Mouse (Mus musculus): ENCODE measurements around the gene Scgb1b30. TPM values are rescaled to one million over a fixed set of nuclear protein-coding genes. Genes with fewer than 3 reads are reported as not detected.
"Not testable (repeated sequence)": the region's sequence is repeated elsewhere in the genome, so short reads cannot be mapped to it uniquely, and the experiment has no call there.

Gene Scgb1b30
- not detected in 2 replicates for polyA plus RNA-seq (2015; fragmentation: Nextera tagmentation; extraction: Ambion mirVana)

GRCm38 (mm10) chr7:34094911-34095481 is at the start of gene Scgb1b30:
Gene Scgb1b30, plus strand, starts transcription at chr7:34095431.
- H3K27me3 ChIP-seq = no peaks in the 10 kb centered on the region
- no peak for ATAC-seq (ENCODE audit: insufficient number of reproducible peaks, insufficient read depth, low FRiP score, low TSS enrichment, low read depth)
- 75% methylated on average over 3 of the region's 3 CpGs for WGBS
- no peak within 1 kb of the TSS for H3K4me3 ChIP-seq
- H3K9me3 ChIP-seq = peaks cover 17% of the 10 kb centered on the region; the same call in 1 of the 2 replicates
- H3K9ac ChIP-seq = no peak within 1 kb of the TSS
- no peak within 1 kb of the TSS for H3K4me2 ChIP-seq
- no peak within 1 kb of the TSS for H3K27ac ChIP-seq
- no peaks in the 10 kb centered on the region for H3K36me3 ChIP-seq
- no peaks in the 10 kb centered on the region for H3K4me1 ChIP-seq

- H3K9ac ChIP-seq; ATAC-seq (ENCODE audit: insufficient number of reproducible peaks, insufficient read depth, low FRiP score, low TSS enrichment, low read depth); H3K4me1 ChIP-seq; H3K36me3 ChIP-seq; H3K9me3 ChIP-seq; H3K4me2 ChIP-seq; H3K4me3 ChIP-seq; H3K27ac ChIP-seq; H3K27me3 ChIP-seq: not testable (repeated sequence)
- WGBS = 79% methylated on average over 5 of the region's 5 CpGs
These were observed 27.1 kb upstream of the Scgb1b30 start for GRCm38 (mm10) chr7:34068132-34068531.

GRCm38 (mm10) chr7:34100002-34100401 is 4.8 kb downstream of the Scgb1b30 start:
- H3K4me1 ChIP-seq = no peaks in the 10 kb centered on the region
- H3K9me3 ChIP-seq = peaks cover 14% of the 10 kb centered on the region
- ATAC-seq (ENCODE audit: insufficient number of reproducible peaks, insufficient read depth, low FRiP score, low TSS enrichment, low read depth) = no peak
- H3K36me3 ChIP-seq = no peaks in the 10 kb centered on the region
- no peak overlapping the region for H3K4me3 ChIP-seq
- H3K9ac ChIP-seq = no peak overlapping the region
- no peak overlapping the region for H3K4me2 ChIP-seq
- no peak overlapping the region for H3K27ac ChIP-seq
- 77% methylated on average over 2 of the region's 2 CpGs for WGBS
- no peaks in the 10 kb centered on the region for H3K27me3 ChIP-seq

GRCm38 (mm10) chr7:34101276-34101675 is 6.0 kb downstream of the Scgb1b30 start:
- Histone ChIP-seq H3K27ac (no peak overlapping the region), H3K4me3 (no peak overlapping the region), H3K9me3 (peaks cover 9% of the 10 kb centered on the region), H3K36me3 (no peaks in the 10 kb centered on the region), H3K4me2 (no peak overlapping the region), H3K4me1 (no peaks in the 10 kb centered on the region), H3K27me3 (no peaks in the 10 kb centered on the region), H3K9ac (no peak overlapping the region)
- no peak; the same call in 1 of the 2 replicates for ATAC-seq (ENCODE audit: insufficient number of reproducible peaks, insufficient read depth, low FRiP score, low TSS enrichment, low read depth)

- 69% methylated on average over 5 of the region's 5 CpGs for WGBS
- Histone ChIP-seq H3K36me3 (peaks cover 47% of the 10 kb centered on the region), H3K4me2 (no peak overlapping the region), H3K9me3 (no peaks in the 10 kb centered on the region), H3K4me1 (0 out of 2 replicates have a peak, but pooled peaks cover 5% of the 10 kb centered on the region), H3K4me3 (no peak overlapping the region), H3K9ac (no peak overlapping the region), H3K27me3 (no peaks in the 10 kb centered on the region), H3K27ac (no peak overlapping the region)
- ATAC-seq (ENCODE audit: insufficient number of reproducible peaks, insufficient read depth, low FRiP score, low TSS enrichment, low read depth) = no peak
These were observed 14.0 kb downstream of the Scgb1b30 start for GRCm38 (mm10) chr7:34109190-34109589.

GRCm38 (mm10) chr7:34116601-34117000 is 21.4 kb downstream of the Scgb1b30 start:
- ATAC-seq (ENCODE audit: insufficient number of reproducible peaks, insufficient read depth, low FRiP score, low TSS enrichment, low read depth) = peak; percentile 22; the same call in 1 of the 2 replicates
- peaks cover 74% of the 10 kb centered on the region for H3K36me3 ChIP-seq

GRCm38 (mm10) chr7:34120636-34121035 is 25.4 kb downstream of the Scgb1b30 start:
- ATAC-seq (ENCODE audit: insufficient number of reproducible peaks, insufficient read depth, low FRiP score, low TSS enrichment, low read depth); H3K4me3 ChIP-seq; H3K9me3 ChIP-seq; H3K4me2 ChIP-seq; H3K9ac ChIP-seq; H3K27me3 ChIP-seq: not testable (repeated sequence)
- WGBS = 12% methylated on average over 1 of the region's 1 CpGs
- H3K4me1 ChIP-seq = peaks cover 16% of the 10 kb centered on the region
- peak overlapping the region; percentile 33 for H3K27ac ChIP-seq
- H3K36me3 ChIP-seq = peaks cover 45% of the 10 kb centered on the region

More at GRCm38 (mm10) chr7:34116601-34117000, 21.4 kb downstream of the Scgb1b30 start:
- Histone ChIP-seq H3K9ac (no peak overlapping the region), H3K4me3 (no peak overlapping the region), H3K27me3 (no peaks in the 10 kb centered on the region), H3K4me1 (peaks cover 11% of the 10 kb centered on the region), H3K27ac (no peak overlapping the region), H3K4me2 (no peak overlapping the region), H3K9me3 (no peaks in the 10 kb centered on the region)
- 83% methylated on average over 3 of the region's 3 CpGs for WGBS

GRCm38 (mm10) chr7:34122987-34123720 is 27.9 kb downstream of the Scgb1b30 start:
- no peak for ATAC-seq (ENCODE audit: insufficient number of reproducible peaks, insufficient read depth, low FRiP score, low TSS enrichment, low read depth)
- Histone ChIP-seq H3K36me3 (peaks cover 39% of the 10 kb centered on the region), H3K9ac (no peak overlapping the region), H3K4me3 (no peak overlapping the region), H3K27me3 (no peaks in the 10 kb centered on the region), H3K27ac (no peak overlapping the region), H3K9me3 (peaks cover 5% of the 10 kb centered on the region; the same call in 1 of the 2 replicates), H3K4me1 (peaks cover 16% of the 10 kb centered on the region), H3K4me2 (no peak overlapping the region)
- WGBS = 66% methylated on average over 6 of the region's 6 CpGs

- 89% methylated on average over 9 of the region's 9 CpGs for WGBS
- H3K4me1 ChIP-seq = peaks cover 18% of the 10 kb centered on the region
- peaks cover 34% of the 10 kb centered on the region for H3K36me3 ChIP-seq
- H3K27ac ChIP-seq = no peak overlapping the region
- H3K9ac ChIP-seq = no peak overlapping the region
- no peaks in the 10 kb centered on the region for H3K27me3 ChIP-seq
- H3K9me3 ChIP-seq = peaks cover 5% of the 10 kb centered on the region; the same call in 1 of the 2 replicates
- no peak overlapping the region for H3K4me2 ChIP-seq
- H3K4me3 ChIP-seq = no peak overlapping the region
- no peak for ATAC-seq (ENCODE audit: insufficient number of reproducible peaks, insufficient read depth, low FRiP score, low TSS enrichment, low read depth)
These were observed 30.1 kb downstream of the Scgb1b30 start for GRCm38 (mm10) chr7:34125346-34125745.

- H3K27ac ChIP-seq = no peak overlapping the region
- H3K4me3 ChIP-seq = no peak overlapping the region
- H3K4me2 ChIP-seq = no peak overlapping the region
- peaks cover 34% of the 10 kb centered on the region for H3K36me3 ChIP-seq
- ATAC-seq (ENCODE audit: insufficient number of reproducible peaks, insufficient read depth, low FRiP score, low TSS enrichment, low read depth) = no peak
- 86% methylated on average over 3 of the region's 3 CpGs for WGBS
- no peaks in the 10 kb centered on the region for H3K27me3 ChIP-seq
- peaks cover 19% of the 10 kb centered on the region for H3K4me1 ChIP-seq
- peaks cover 5% of the 10 kb centered on the region; the same call in 1 of the 2 replicates for H3K9me3 ChIP-seq
- H3K9ac ChIP-seq = no peak overlapping the region
These were observed 31.1 kb downstream of the Scgb1b30 start for GRCm38 (mm10) chr7:34126291-34126690.

GRCm38 (mm10) chr7:34131118-34131517 is 35.9 kb downstream of the Scgb1b30 start:
- peaks cover 22% of the 10 kb centered on the region for H3K36me3 ChIP-seq
- H3K27me3 ChIP-seq = no peaks in the 10 kb centered on the region
- H3K4me3 ChIP-seq = peak overlapping the region; percentile 87
- H3K4me2 ChIP-seq = peak overlapping the region; percentile 57
- H3K9me3 ChIP-seq = peaks cover 5% of the 10 kb centered on the region; the same call in 1 of the 2 replicates
- WGBS = 64% methylated on average over 3 of the region's 3 CpGs
- no peak overlapping the region for H3K27ac ChIP-seq
- no peak for ATAC-seq (ENCODE audit: insufficient number of reproducible peaks, insufficient read depth, low FRiP score, low TSS enrichment, low read depth)
- peak overlapping the region; percentile 92 for H3K9ac ChIP-seq
- H3K4me1 ChIP-seq = peaks cover 30% of the 10 kb centered on the region

GRCm38 (mm10) chr7:34131959-34132354 is 36.7 kb downstream of the Scgb1b30 start:
- Histone ChIP-seq H3K27me3 (no peaks in the 10 kb centered on the region), H3K4me1 (peaks cover 30% of the 10 kb centered on the region), H3K27ac (peak overlapping the region; percentile 86; the same call in 1 of the 2 replicates), H3K9me3 (peaks cover 5% of the 10 kb centered on the region; the same call in 1 of the 2 replicates), H3K4me3 (peak overlapping the region; percentile 87), H3K4me2 (peak overlapping the region; percentile 57), H3K9ac (peak overlapping the region; percentile 92), H3K36me3 (peaks cover 18% of the 10 kb centered on the region)
- 7% methylated on average over 3 of the region's 3 CpGs for WGBS
- no peak for ATAC-seq (ENCODE audit: insufficient number of reproducible peaks, insufficient read depth, low FRiP score, low TSS enrichment, low read depth)
